Mouse (Mus musculus) thymus, adult 2 months (tissue): ENCODE results near the gene Kif5a. TPM values are rescaled to one million over a fixed set of nuclear protein-coding genes. Genes with fewer than 3 reads are reported as not detected.

Experiments used
- DNase-seq: peaks from one replicate; pipeline ENCODE4 v3.0.0; 2021
- H3K27ac ChIP-seq: fragments of 200-500 bp; 2 replicates; pipeline ENCODE4 v1.5.1; 2012; ENCODE audit warnings: low read length, control low read depth; ENCODE audit not compliant: control insufficient read depth, insufficient read depth
- H3K27me3 ChIP-seq: fragments of 200-500 bp; 2 replicates; pipeline ENCODE4 v1.6.1; 2012; ENCODE audit warnings: mild to moderate bottlenecking, low read length, moderate library complexity, mixed read lengths; ENCODE audit not compliant: control insufficient read depth, insufficient read depth
- H3K36me3 ChIP-seq: fragments of 200-500 bp; 2 replicates; pipeline ENCODE4 v1.6.1; 2012; ENCODE audit warnings: mild to moderate bottlenecking, low read length, moderate library complexity; ENCODE audit not compliant: control insufficient read depth, insufficient read depth
- H3K4me1 ChIP-seq: fragments of 200-500 bp; replicated peaks from 2 replicates; pipeline ENCODE4 v1.6.1; 2012; ENCODE audit warnings: low read length; ENCODE audit not compliant: control insufficient read depth, insufficient read depth
- H3K4me3 ChIP-seq: fragments of 200-500 bp; 2 replicates; pipeline ENCODE4 v1.5.1; 2012; ENCODE audit warnings: mild to moderate bottlenecking, low read length, control low read depth, moderate library complexity; ENCODE audit not compliant: control insufficient read depth, insufficient read depth
- CTCF ChIP-seq: fragments of 200-500 bp; IDR thresholded peaks from 2 replicates; pipeline ENCODE4 v1.5.1; 2012; ENCODE audit warnings: mild to moderate bottlenecking, control low read depth, low read length, moderate library complexity, borderline replicate concordance; ENCODE audit not compliant: control insufficient read depth, poor library complexity, insufficient read depth; ENCODE audit errors: extremely low read depth
- POLR2A ChIP-seq: fragments of 200-500 bp; IDR thresholded peaks from 2 replicates; pipeline ENCODE4 v1.6.1; 2012; ENCODE audit warnings: mild to moderate bottlenecking, low read length, control low read depth, moderate library complexity; ENCODE audit not compliant: control insufficient read depth, poor library complexity, insufficient read depth; ENCODE audit errors: extremely low read depth
- WGBS: fragments of 180-500 bp; shearing (Covaris S2); methylation state at CpG from one replicate; pipeline ENCODE4 v1.1.7; 2018; 5-methylcytosine and 5-hydroxymethylcytosine counted together
- polyA plus RNA-seq: library from polyadenylated mRNA; depleted of rRNA; stranded (reverse); fragments of >200 nt; gene quantifications from 2 replicates; pipeline ENCODE4 v1.2.3, GENCODE M21; 2012

The Kif5a gene
- polyA plus RNA-seq, 1 experiment: 1.5 TPM

GRCm38 (mm10) chr10:127258489-127258888, 4.7 kb downstream of the Kif5a start:
- WGBS: 29% methylated on average over 8 of the region's 8 CpGs
- no peak for DNase-seq
- TF ChIP-seq CTCF (no peak), POLR2A (no peak)
- Histone ChIP-seq H3K4me1 (peaks cover 9% of the 10 kb centered on the region), H3K27me3 (no peaks in the 10 kb centered on the region; the same call in 1 of the 2 replicates), H3K36me3 (no peaks in the 10 kb centered on the region), H3K4me3 (no peak overlapping the region), H3K27ac (no peak overlapping the region)

GRCm38 (mm10) chr10:127257790-127258189, 5.4 kb downstream of the Kif5a start:
- TF ChIP-seq POLR2A (no peak), CTCF (no peak)
- no peak for DNase-seq
- 74% methylated on average over 6 of the region's 6 CpGs for WGBS
- Histone ChIP-seq H3K27ac (no peak overlapping the region), H3K36me3 (no peaks in the 10 kb centered on the region), H3K27me3 (no peaks in the 10 kb centered on the region; the same call in 1 of the 2 replicates), H3K4me3 (no peak overlapping the region), H3K4me1 (peaks cover 4% of the 10 kb centered on the region)

- Histone ChIP-seq H3K4me1 (no peaks in the 10 kb centered on the region), H3K36me3 (no peaks in the 10 kb centered on the region), H3K27ac (no peak overlapping the region), H3K27me3 (no peaks in the 10 kb centered on the region; the same call in 1 of the 2 replicates), H3K4me3 (no peak overlapping the region)
- 66% methylated on average over 14 of the region's 14 CpGs for WGBS
- no peak for DNase-seq
- TF ChIP-seq CTCF (no peak), POLR2A (no peak)
Measured at GRCm38 (mm10) chr10:127255625-127256345, 7.4 kb downstream of the Kif5a start.

DNA sequence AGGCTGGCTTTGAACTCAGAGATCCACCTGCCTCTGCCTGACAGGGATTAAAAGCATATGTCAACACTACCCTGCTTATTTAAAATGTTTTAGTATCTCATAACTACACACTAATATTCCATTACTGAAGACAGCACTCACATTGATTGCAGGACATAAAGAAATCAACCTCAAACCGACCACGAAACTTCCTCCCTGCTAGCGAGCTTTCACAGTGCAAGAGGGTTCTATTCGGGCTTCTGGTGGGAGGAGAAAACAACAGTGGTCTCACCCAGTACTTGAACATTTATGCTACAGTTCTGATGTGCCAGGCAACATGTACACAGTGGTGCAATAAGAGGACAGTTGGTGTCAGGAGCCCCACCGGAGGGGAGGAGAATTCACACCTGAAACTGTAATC, 12.3 kb downstream of the Kif5a start:
- H3K4me3 ChIP-seq: no peak overlapping the region
- 21% methylated on average over 5 of the region's 5 CpGs for WGBS

GRCm38 (mm10) chr10:127238241-127238824, 24.8 kb downstream of the Kif5a start:
- no peaks in the 10 kb centered on the region for H3K36me3 ChIP-seq
- H3K27ac ChIP-seq: no peak overlapping the region
- no peak for DNase-seq
- H3K4me1 ChIP-seq: no peaks in the 10 kb centered on the region
- H3K4me3 ChIP-seq: no peak overlapping the region
- TF ChIP-seq CTCF (no peak), POLR2A (no peak)
- H3K27me3 ChIP-seq: peaks cover 3% of the 10 kb centered on the region; the same call in 1 of the 2 replicates
- 81% methylated on average over 18 of the region's 18 CpGs for WGBS

More for the DNA sequence above, 12.3 kb downstream of the Kif5a start:
- Histone ChIP-seq H3K27ac (no peak overlapping the region), H3K4me1 (no peaks in the 10 kb centered on the region), H3K36me3 (no peaks in the 10 kb centered on the region), H3K27me3 (no peaks in the 10 kb centered on the region; the same call in 1 of the 2 replicates)
- TF ChIP-seq POLR2A: no peak
- TF ChIP-seq CTCF: no peak
- DNase-seq: no peak

DNA sequence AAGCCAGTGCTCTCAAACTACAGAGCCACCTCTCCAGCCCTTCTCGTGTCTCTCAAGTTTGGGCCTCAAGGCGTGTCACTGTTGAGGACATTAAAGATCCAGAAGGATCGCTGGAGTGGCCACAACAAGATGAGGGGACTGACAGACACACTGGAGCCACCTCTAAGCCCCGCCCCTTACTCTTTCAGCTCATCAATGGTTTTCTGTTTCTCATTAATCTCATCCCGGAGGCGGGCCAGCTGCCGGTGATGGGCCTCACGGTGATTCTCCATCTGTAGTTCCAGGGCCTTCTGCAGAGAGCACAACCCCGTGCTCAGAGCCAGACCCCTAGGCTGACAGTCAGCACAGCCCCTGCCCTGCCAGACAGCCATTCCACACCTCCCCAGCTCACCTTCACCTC, 26.6 kb downstream of the Kif5a start:
- Histone ChIP-seq H3K27me3 (peaks cover 3% of the 10 kb centered on the region; the same call in 1 of the 2 replicates), H3K36me3 (no peaks in the 10 kb centered on the region), H3K4me3 (no peak overlapping the region), H3K4me1 (no peaks in the 10 kb centered on the region), H3K27ac (no peak overlapping the region)
- TF ChIP-seq CTCF (no peak), POLR2A (no peak)
- no peak for DNase-seq
- 90% methylated on average over 9 of the region's 9 CpGs for WGBS

- DNase-seq: peak; percentile 29
- TF ChIP-seq CTCF (peak; percentile 40; the same call in 1 of the 2 replicates), POLR2A (no peak)
- Histone ChIP-seq H3K27me3 (peaks cover 6% of the 10 kb centered on the region; the same call in 1 of the 2 replicates), H3K36me3 (no peaks in the 10 kb centered on the region), H3K4me1 (peaks cover 12% of the 10 kb centered on the region), H3K4me3 (no peak overlapping the region), H3K27ac (no peak overlapping the region)
- WGBS: 92% methylated on average over 9 of the region's 9 CpGs
Measured at GRCm38 (mm10) chr10:127233141-127233540, 30.0 kb downstream of the Kif5a start.
